Mouse (Mus musculus): Measurements from ENCODE around the gene Ranbp3l.

- TF ChIP-seq CTCF (IDR thresholded peaks at IDR 0.05; ENCODE audit: low read depth): no peak
- no peak for TF ChIP-seq EP300 (IDR thresholded peaks at IDR 0.05; ENCODE audit: low read depth)
Measured at GRCm38 (mm10) chr15:9089136-9089720, 121.5 kb downstream of the Ranbp3l start.

Measured in liver, postnatal 0 days (tissue).